Mouse (Mus musculus) lung, adult 2 months (tissue): ENCODE measurements around the gene Crtac1. TPM values are rescaled to one million over a fixed set of nuclear protein-coding genes. Genes with fewer than 3 reads are reported as not detected.

Source experiments
- DNase-seq: peaks from one replicate; pipeline ENCODE4 v3.0.0; 2022
- H3K4me1 ChIP-seq: fragments of 200-500 bp; 2 replicates; pipeline ENCODE4 v1.6.1; 2011; ENCODE audit warnings: low read length; ENCODE audit not compliant: control insufficient read depth, insufficient read depth
- H3K4me3 ChIP-seq: fragments of 200-500 bp; replicated peaks from 2 replicates; pipeline ENCODE3; 2011; ENCODE audit warnings: low read depth, mild to moderate bottlenecking, control low read depth, low read length; ENCODE audit errors: extremely low read depth
- CTCF ChIP-seq: fragments of 200-500 bp; IDR thresholded peaks from 2 replicates; pipeline ENCODE4 v1.5.1; 2011; ENCODE audit warnings: mild to moderate bottlenecking, low read length, control low read depth; ENCODE audit not compliant: insufficient read depth
- POLR2A ChIP-seq: fragments of 200-500 bp; IDR thresholded peaks from 2 replicates; pipeline ENCODE4 v1.6.1; 2011; ENCODE audit warnings: low read depth, mild to moderate bottlenecking, control low read depth, low read length, borderline replicate concordance; ENCODE audit errors: extremely low read depth
- WGBS: fragments of 180-500 bp; shearing (Covaris S2); methylation state at CpG from one replicate; pipeline ENCODE4 v1.1.7; 2018; 5-methylcytosine and 5-hydroxymethylcytosine counted together
- polyA plus RNA-seq: library from polyadenylated mRNA; depleted of rRNA; stranded (reverse); fragments of >200 nt; gene quantifications from 2 replicates; pipeline ENCODE4 v1.2.3, GENCODE M21; 2012

The Crtac1 gene
- polyA plus RNA-seq, 1 experiment, result 0.06 TPM

GRCm38 (mm10) chr19:42305746-42306145 is 125.8 kb downstream of the Crtac1 start:
- Histone ChIP-seq H3K4me3 (no peak overlapping the region), H3K4me1 (no peaks in the 10 kb centered on the region)
- WGBS, result 45% methylated on average over 8 of the region's 8 CpGs
- TF ChIP-seq CTCF (no peak), POLR2A (no peak)
- DNase-seq, result no peak

GRCm38 (mm10) chr19:42304506-42304905 is 127.1 kb downstream of the Crtac1 start:
- 79% methylated on average over 13 of the region's 13 CpGs for WGBS
- no peak for DNase-seq
- Histone ChIP-seq H3K4me3 (no peak overlapping the region), H3K4me1 (no peaks in the 10 kb centered on the region)
- TF ChIP-seq POLR2A (no peak), CTCF (no peak)

- no peak for DNase-seq
- H3K4me3 ChIP-seq, result no peak overlapping the region
- no peaks in the 10 kb centered on the region for H3K4me1 ChIP-seq
- TF ChIP-seq POLR2A (no peak), CTCF (no peak)
- 60% methylated on average over 12 of the region's 12 CpGs for WGBS
These were observed 128.3 kb downstream of the Crtac1 start for GRCm38 (mm10) chr19:42303210-42303813.

GRCm38 (mm10) chr19:42293216-42293615 is 138.4 kb downstream of the Crtac1 start:
- TF ChIP-seq CTCF (no peak), POLR2A (no peak)
- no peaks in the 10 kb centered on the region for H3K4me1 ChIP-seq
- no peak for DNase-seq
- 80% methylated on average over 6 of the region's 6 CpGs for WGBS
- H3K4me3 ChIP-seq, result no peak overlapping the region

- TF ChIP-seq POLR2A (no peak), CTCF (no peak)
- WGBS, result 64% methylated on average over 8 of the region's 8 CpGs
- no peak overlapping the region for H3K4me3 ChIP-seq
- H3K4me1 ChIP-seq, result no peaks in the 10 kb centered on the region
- no peak for DNase-seq
These were observed 139.5 kb downstream of the Crtac1 start for GRCm38 (mm10) chr19:42292106-42292505.

- TF ChIP-seq CTCF (no peak), POLR2A (no peak)
- Histone ChIP-seq H3K4me3 (no peak overlapping the region), H3K4me1 (no peaks in the 10 kb centered on the region)
- 32% methylated on average over 7 of the region's 7 CpGs for WGBS
- no peak for DNase-seq
These were observed 140.5 kb downstream of the Crtac1 start for GRCm38 (mm10) chr19:42290954-42291661.

- WGBS, result 27% methylated on average over 4 of the region's 4 CpGs
- TF ChIP-seq CTCF (no peak), POLR2A (no peak)
- no peaks in the 10 kb centered on the region for H3K4me1 ChIP-seq
- DNase-seq, result no peak
- H3K4me3 ChIP-seq, result no peak overlapping the region
These were observed 143.2 kb downstream of the Crtac1 start for GRCm38 (mm10) chr19:42288361-42288760.

GRCm38 (mm10) chr19:42284178-42284577 is 147.4 kb downstream of the Crtac1 start:
- no peaks in the 10 kb centered on the region for H3K4me1 ChIP-seq
- H3K4me3 ChIP-seq, result no peak overlapping the region
- TF ChIP-seq CTCF (no peak), POLR2A (no peak)
- no peak for DNase-seq
- 47% methylated on average over 8 of the region's 8 CpGs for WGBS

GRCm38 (mm10) chr19:42279611-42280010 is 152.0 kb downstream of the Crtac1 start:
- TF ChIP-seq POLR2A (no peak), CTCF (no peak)
- 66% methylated on average over 3 of the region's 3 CpGs for whole genome bisulfite sequencing
- H3K4me3 ChIP-seq, result no peak overlapping the region
- no peak for DNase-seq
- H3K4me1 ChIP-seq, result no peaks in the 10 kb centered on the region

GRCm38 (mm10) chr19:42278461-42278860 is 153.1 kb downstream of the Crtac1 start:
- H3K4me3 ChIP-seq, result no peak overlapping the region
- WGBS, result 74% methylated on average over 5 of the region's 5 CpGs
- TF ChIP-seq POLR2A, result no peak
- TF ChIP-seq CTCF, result no peak
- DNase-seq, result no peak
- H3K4me1 ChIP-seq, result no peaks in the 10 kb centered on the region
